Mouse (Mus musculus): ENCODE measurements around the gene Slc25a38. TPM values are rescaled to one million over a fixed set of nuclear protein-coding genes. Genes with fewer than 3 reads are reported as not detected.

The Slc25a38 gene
- polyA plus RNA-seq, 1 experiment from 2014 or later: 3.5 TPM

GRCm38 (mm10) chr9:120114051-120114788 is 4.0 kb downstream of the Slc25a38 start:
- Histone ChIP-seq H3K4me3 (ENCODE audit: inconsistent target) (no peak overlapping the region), H3K36me3 (ENCODE audit: inconsistent target) (no peaks in the 10 kb centered on the region), H3K79me2 (ENCODE audit: inconsistent target) (peaks cover 50% of the 10 kb centered on the region), H3K27ac (no peak overlapping the region)
- WGBS (ENCODE audit: missing documents): 93% methylated on average over 17 of the region's 17 CpGs

- H3K4me3 ChIP-seq (ENCODE audit: inconsistent target): no peak overlapping the region
- no peaks in the 10 kb centered on the region for H3K36me3 ChIP-seq (ENCODE audit: inconsistent target)
- no peak overlapping the region for H3K27ac ChIP-seq
- peaks cover 50% of the 10 kb centered on the region for H3K79me2 ChIP-seq (ENCODE audit: inconsistent target)
- WGBS (ENCODE audit: missing documents): 89% methylated on average over 2 of the region's 2 CpGs
These were observed 4.6 kb downstream of the Slc25a38 start for GRCm38 (mm10) chr9:120114789-120115151.

DNA sequence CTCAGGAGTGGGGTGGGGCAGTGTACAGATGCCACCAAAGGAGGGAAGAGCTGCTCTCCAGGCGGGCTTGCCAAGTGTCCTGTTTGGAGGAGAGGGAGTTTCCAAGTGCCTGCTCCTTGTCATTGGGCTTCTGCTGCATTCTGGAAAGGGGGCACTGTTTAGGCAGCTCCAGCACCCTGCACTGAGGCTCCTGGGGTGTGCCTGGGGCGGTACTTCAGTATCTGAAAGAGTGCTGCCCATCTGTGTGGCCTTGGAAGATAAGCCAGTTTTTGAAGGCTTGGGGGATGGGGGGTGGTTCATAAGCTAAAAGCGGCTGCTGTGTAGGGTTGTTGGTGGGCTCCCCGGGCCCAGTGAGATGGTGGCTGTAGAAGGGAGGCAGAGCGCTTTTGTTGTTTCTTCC is 5.4 kb downstream of the Slc25a38 start:
- Histone ChIP-seq H3K36me3 (ENCODE audit: inconsistent target) (peaks cover 4% of the 10 kb centered on the region; the same call in 1 of the 2 replicates), H3K79me2 (ENCODE audit: inconsistent target) (peaks cover 50% of the 10 kb centered on the region), H3K27ac (peak overlapping the region; percentile 84), H3K4me3 (ENCODE audit: inconsistent target) (no peak overlapping the region)
- WGBS (ENCODE audit: missing documents): 76% methylated on average over 5 of the region's 5 CpGs

DNA sequence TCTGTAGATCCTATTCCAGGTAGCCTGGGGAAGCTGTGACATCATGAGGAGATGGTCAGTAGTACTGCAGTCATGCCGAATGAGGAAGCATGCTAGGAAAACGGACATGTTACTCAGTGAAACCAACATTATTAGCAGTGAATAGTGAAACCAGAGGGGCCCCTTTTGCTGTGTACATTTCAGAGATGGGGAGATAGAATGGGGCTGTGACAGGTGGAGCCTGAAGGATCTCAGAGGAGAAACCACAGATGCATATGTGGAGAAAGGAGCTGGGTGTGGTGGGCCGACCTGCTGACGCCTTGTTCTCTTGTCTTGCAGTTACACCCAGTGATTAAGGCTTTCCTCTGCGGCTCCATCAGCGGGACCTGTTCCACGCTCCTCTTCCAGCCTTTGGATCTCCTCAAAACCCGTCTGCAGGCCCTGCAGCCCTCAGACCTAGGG is 6.0 kb downstream of the Slc25a38 start:
- Histone ChIP-seq H3K36me3 (ENCODE audit: inconsistent target) (peaks cover 10% of the 10 kb centered on the region), H3K27ac (peak overlapping the region; percentile 84), H3K79me2 (ENCODE audit: inconsistent target) (peaks cover 46% of the 10 kb centered on the region), H3K4me3 (ENCODE audit: inconsistent target) (no peak overlapping the region)
- WGBS (ENCODE audit: missing documents): 35% methylated on average over 8 of the region's 8 CpGs

- Histone ChIP-seq H3K79me2 (ENCODE audit: inconsistent target) (peaks cover 26% of the 10 kb centered on the region), H3K36me3 (ENCODE audit: inconsistent target) (peaks cover 25% of the 10 kb centered on the region), H3K4me3 (ENCODE audit: inconsistent target) (no peak overlapping the region), H3K27ac (peak overlapping the region; percentile 84)
- 11% methylated on average over 4 of the region's 4 CpGs for WGBS (ENCODE audit: missing documents)
These were observed 8.0 kb downstream of the Slc25a38 start for GRCm38 (mm10) chr9:120118212-120118611.

DNA sequence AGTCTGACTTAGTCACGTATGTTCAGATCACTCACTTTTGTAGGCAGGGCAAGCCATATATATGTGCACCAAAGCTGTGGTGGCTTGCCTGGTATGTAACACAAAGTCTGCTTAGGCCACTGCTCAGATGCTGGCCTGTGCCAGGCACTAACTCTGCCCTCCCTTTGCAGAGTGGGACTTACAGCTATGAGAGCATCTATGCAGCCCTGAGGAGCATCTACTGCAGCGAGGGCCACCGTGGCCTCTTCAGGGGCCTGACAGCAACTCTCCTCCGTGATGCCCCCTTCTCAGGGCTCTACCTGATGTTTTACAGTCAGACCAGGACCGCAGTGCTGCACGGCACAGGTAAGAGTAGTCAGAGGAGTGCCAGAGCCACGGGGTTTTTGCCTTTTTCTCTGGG is 10.3 kb downstream of the Slc25a38 start:
- H3K36me3 ChIP-seq (ENCODE audit: inconsistent target): peaks cover 35% of the 10 kb centered on the region
- 93% methylated on average over 7 of the region's 7 CpGs for WGBS (ENCODE audit: missing documents)
- H3K4me3 ChIP-seq (ENCODE audit: inconsistent target): no peak overlapping the region
- peaks cover 4% of the 10 kb centered on the region; the same call in 1 of the 2 replicates for H3K79me2 ChIP-seq (ENCODE audit: inconsistent target)
- no peak overlapping the region for H3K27ac ChIP-seq

DNA sequence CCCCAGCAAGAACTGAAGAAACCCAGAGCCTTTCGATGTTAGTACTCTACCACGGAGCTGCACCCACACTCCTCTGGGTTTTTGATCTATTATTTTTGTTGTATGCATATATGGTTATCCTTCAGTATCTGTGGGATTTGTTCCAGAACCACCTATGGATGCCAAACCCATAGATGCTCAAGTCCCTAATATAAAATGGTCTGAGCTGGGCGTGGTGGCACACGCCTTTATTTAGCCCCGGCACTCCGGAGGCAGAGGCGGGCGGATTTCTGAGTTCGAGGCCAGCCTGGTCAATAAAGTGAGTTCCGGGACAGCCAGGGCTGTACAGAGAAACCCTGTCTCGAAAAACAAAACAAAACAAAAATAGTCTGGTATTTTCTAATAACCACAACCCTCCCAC is 16.7 kb downstream of the Slc25a38 start:
- Histone ChIP-seq H3K4me3 (ENCODE audit: inconsistent target) (peak overlapping the region; percentile 28), H3K79me2 (ENCODE audit: inconsistent target) (peaks cover 17% of the 10 kb centered on the region), H3K36me3 (ENCODE audit: inconsistent target) (peaks cover 44% of the 10 kb centered on the region), H3K27ac (peak overlapping the region; percentile 63)
- 65% methylated on average over 11 of the region's 11 CpGs for WGBS (ENCODE audit: missing documents)

DNA sequence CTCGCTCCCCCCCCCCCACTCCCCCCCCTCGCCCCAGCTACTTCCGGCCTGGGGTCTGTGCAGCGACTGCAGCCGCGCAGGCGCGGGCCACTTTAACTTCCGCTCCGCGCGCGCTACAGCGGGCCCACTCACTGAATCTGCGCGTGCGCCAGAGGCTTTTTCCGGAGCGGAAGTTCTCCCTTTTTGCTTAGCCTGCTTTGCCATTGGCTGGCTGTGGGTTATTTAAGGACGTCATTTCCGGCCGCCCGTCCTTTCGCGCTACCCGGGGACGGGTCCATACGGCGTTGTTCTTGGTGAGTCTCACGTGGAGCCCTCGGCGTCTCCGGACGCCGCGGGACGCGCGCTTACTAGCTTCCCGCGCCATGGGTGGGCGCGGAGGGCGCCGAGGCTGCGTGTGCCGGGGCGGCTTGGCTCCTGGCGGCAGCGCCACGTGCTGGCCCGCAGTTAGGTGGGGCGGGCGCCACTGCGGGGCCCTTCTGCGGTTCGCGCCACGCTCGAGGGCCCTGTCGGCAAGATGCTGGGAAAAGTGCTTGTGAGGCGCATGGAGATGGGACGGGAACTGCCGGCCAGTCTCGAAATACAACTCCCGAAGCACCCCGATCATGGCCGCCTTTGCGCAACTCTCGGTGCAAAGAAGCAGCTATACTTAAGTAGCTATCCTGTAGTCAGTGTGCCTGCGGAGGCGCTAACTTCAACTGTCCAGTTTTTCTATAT is 17.5 kb downstream of the Slc25a38 start, which contains the start of gene Rpsa:
Gene Rpsa, plus strand, starts transcription at position 152 of the 714 bp plus-strand sequence.
- peaks cover 39% of the 10 kb centered on the region for H3K36me3 ChIP-seq (ENCODE audit: inconsistent target)
- peak within 1 kb of the TSS; percentile 78 for H3K4me3 ChIP-seq (ENCODE audit: inconsistent target)
- H3K79me2 ChIP-seq (ENCODE audit: inconsistent target): peaks cover 17% of the 10 kb centered on the region
- H3K27ac ChIP-seq: peak within 1 kb of the TSS; percentile 63
- under 1% methylated on average over 59 of the region's 72 CpGs for WGBS (ENCODE audit: missing documents)

DNA sequence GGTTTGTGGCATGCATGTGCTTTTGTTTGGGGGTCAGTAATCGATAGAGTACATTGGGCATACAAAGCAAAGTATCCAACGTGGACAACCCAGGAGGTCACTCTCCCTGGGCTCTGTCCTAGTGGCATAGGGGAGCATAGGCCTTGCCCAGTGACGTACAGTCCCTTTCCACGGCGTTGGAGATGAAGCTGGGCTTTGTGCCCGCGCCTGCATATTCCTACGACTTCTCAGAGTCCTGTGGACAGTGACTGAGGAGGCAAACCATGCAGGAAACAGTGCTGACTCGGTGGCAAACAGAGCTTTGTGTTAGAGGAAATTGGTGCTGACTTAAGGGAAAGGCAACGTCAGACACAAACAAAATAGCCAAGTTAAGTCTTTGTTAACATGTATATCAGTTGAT is 19.1 kb downstream of the Slc25a38 start:
- Histone ChIP-seq H3K36me3 (ENCODE audit: inconsistent target) (peaks cover 27% of the 10 kb centered on the region), H3K27ac (no peak overlapping the region), H3K4me3 (ENCODE audit: inconsistent target) (no peak overlapping the region; the same call in 1 of the 2 replicates), H3K79me2 (ENCODE audit: inconsistent target) (peaks cover 17% of the 10 kb centered on the region)
- WGBS (ENCODE audit: missing documents): 61% methylated on average over 10 of the region's 10 CpGs

GRCm38 (mm10) chr9:120131784-120132288 is 21.7 kb downstream of the Slc25a38 start:
- WGBS (ENCODE audit: missing documents): 85% methylated on average over 3 of the region's 3 CpGs
- Histone ChIP-seq H3K27ac (no peak overlapping the region), H3K36me3 (ENCODE audit: inconsistent target) (peaks cover 27% of the 10 kb centered on the region)

GRCm38 (mm10) chr9:120132980-120133754 is 23.0 kb downstream of the Slc25a38 start:
- Histone ChIP-seq H3K27ac (no peak overlapping the region), H3K36me3 (ENCODE audit: inconsistent target) (peaks cover 27% of the 10 kb centered on the region), H3K4me3 (ENCODE audit: inconsistent target) (no peak overlapping the region), H3K79me2 (ENCODE audit: inconsistent target) (peaks cover 14% of the 10 kb centered on the region)
- 53% methylated on average over 8 of the region's 8 CpGs for WGBS (ENCODE audit: missing documents)

More at GRCm38 (mm10) chr9:120131784-120132288, 21.7 kb downstream of the Slc25a38 start:
- Histone ChIP-seq H3K79me2 (ENCODE audit: inconsistent target) (peaks cover 17% of the 10 kb centered on the region), H3K4me3 (ENCODE audit: inconsistent target) (no peak overlapping the region)

- 91% methylated on average over 6 of the region's 6 CpGs for WGBS (ENCODE audit: missing documents)
These were observed 23.7 kb downstream of the Slc25a38 start for GRCm38 (mm10) chr9:120133755-120134475.

DNA sequence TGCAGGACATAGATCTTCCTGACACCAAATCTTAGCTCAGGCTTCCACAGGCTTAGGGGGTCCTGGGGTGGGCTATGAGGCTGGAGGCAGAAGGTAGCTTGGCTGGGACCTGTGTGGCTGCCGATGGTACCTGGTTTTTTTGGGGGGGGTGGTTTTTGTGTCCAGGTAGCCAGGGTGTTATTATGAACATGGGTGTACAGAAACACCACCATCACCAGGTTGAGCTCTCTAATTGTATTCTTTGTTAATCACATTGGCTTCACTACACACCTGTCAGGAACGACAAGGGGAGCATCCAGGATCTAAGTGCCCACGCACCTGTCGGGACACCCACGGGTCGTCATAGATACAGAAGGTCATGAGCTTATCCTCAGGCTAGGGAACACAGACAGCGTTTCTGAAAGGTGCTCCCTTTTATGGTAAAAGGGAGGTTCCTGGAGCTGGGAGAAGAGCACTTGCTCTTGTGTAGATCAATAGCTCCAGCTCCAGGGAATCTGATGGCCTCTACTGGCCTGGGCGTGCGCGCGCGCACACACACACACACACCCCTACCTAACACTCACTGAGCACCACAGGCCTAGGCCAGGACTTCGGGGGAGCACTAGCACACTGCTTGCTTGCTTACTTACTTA is 24.5 kb downstream of the Slc25a38 start:
- WGBS (ENCODE audit: missing documents): 98% methylated on average over 12 of the region's 13 CpGs
- Histone ChIP-seq H3K4me3 (ENCODE audit: inconsistent target) (no peak overlapping the region), H3K36me3 (ENCODE audit: inconsistent target) (peaks cover 22% of the 10 kb centered on the region), H3K27ac (no peak overlapping the region), H3K79me2 (ENCODE audit: inconsistent target) (no peaks in the 10 kb centered on the region)

More at GRCm38 (mm10) chr9:120133755-120134475, 23.7 kb downstream of the Slc25a38 start:
- H3K4me3 ChIP-seq (ENCODE audit: inconsistent target): no peak overlapping the region
- H3K27ac ChIP-seq: no peak overlapping the region
- peaks cover 27% of the 10 kb centered on the region for H3K36me3 ChIP-seq (ENCODE audit: inconsistent target)
- peaks cover 6% of the 10 kb centered on the region for H3K79me2 ChIP-seq (ENCODE audit: inconsistent target)
